Mouse (Mus musculus): Measurements from ENCODE around the gene Slc38a9. TPM values are rescaled to one million over a fixed set of nuclear protein-coding genes. Genes with fewer than 3 reads are reported as not detected.

Slc38a9 gene
- 42.6 TPM for total RNA-seq (2023)

GRCm38 (mm10) chr13:112660574-112661381 lies at the start of gene Slc38a9:
Slc38a9 (plus strand) TSS chr13:112660751.

GRCm38 (mm10) chr13:112652205-112652604 lies 8.3 kb upstream of the Slc38a9 start, which contains the start of gene Ddx4:
Ddx4 (minus strand) TSS chr13:112652475.

Other genes starting within 250 kb of the Slc38a9 start
- 230 TPM for gene Il6st, start 196.7 kb upstream of the Slc38a9 start, total RNA-seq (2023)
- not detected for gene Il31ra, start 66.4 kb upstream of the Slc38a9 start, total RNA-seq (2023)
- not detected for gene Ddx4, start 8.3 kb upstream of the Slc38a9 start, total RNA-seq (2023)
- 1.2 TPM for gene Plpp1, start 140.0 kb downstream of the Slc38a9 start, total RNA-seq (2023)

Data from CD4-positive naive resting alpha-beta T cell, adult 57 days (primary cell).